Mouse (Mus musculus) CH12.LX (cell line): ENCODE data around the gene Spc24. TPM values are rescaled to one million over a fixed set of nuclear protein-coding genes. Genes with fewer than 3 reads are reported as not detected.
A peak's percentile ranks its signal among the peaks of the same experiment; 100 is the strongest.

ENCODE experiments used
- DNase-seq: peaks from one replicate; pipeline ENCODE4 v3.0.0-alpha.2; 2013; ENCODE audit errors: extremely low read depth
- H3K27ac ChIP-seq: 2 replicates; pipeline ENCODE4 v1.5.1; 2012; ENCODE audit warnings: low read depth, mild to moderate bottlenecking, control low read depth, moderate library complexity; ENCODE audit not compliant: insufficient read depth
- H3K27me3 ChIP-seq: replicated peaks from 2 replicates; pipeline ENCODE3; 2012; ENCODE audit warnings: inconsistent platforms
- H3K36me3 ChIP-seq, 2 experiments: replicated peaks in 1 of 2; 2 replicates each; pipeline versions ENCODE3 to v1.6.1; 2012; ENCODE audit warnings: inconsistent platforms in 1 of 2, low read length in 1 of 2, mild to moderate bottlenecking in 1 of 2, mixed read lengths in 1 of 2, moderate library complexity in 1 of 2; ENCODE audit not compliant: control insufficient read depth in 1 of 2, insufficient read depth in 1 of 2
- H3K4me1 ChIP-seq, 2 experiments: 2 replicates each; pipeline ENCODE4 v1.6.1; 2012; ENCODE audit warnings: inconsistent platforms in 1 of 2, moderate library complexity in 1 of 2; ENCODE audit not compliant: insufficient read depth in 2 of 2, control insufficient read depth in 1 of 2
- H3K4me2 ChIP-seq: 2 replicates; pipeline ENCODE4 v1.6.1; 2012; ENCODE audit warnings: low read depth, mild to moderate bottlenecking, control low read depth; ENCODE audit not compliant: poor library complexity, insufficient read depth, severe bottlenecking
- H3K4me3 ChIP-seq, 3 experiments: fragments of 150-350 bp in 1 of 3; sonication (generic) in 1 of 3; replicated peaks in 1 of 3; 2 replicates each; pipeline versions ENCODE3 to v1.5.1; 2011 to 2012; ENCODE audit warnings: low read depth in 2 of 3, low read length in 2 of 3, mild to moderate bottlenecking in 2 of 3, moderate library complexity in 2 of 3, control low read depth in 1 of 3, improper control_type of control experiment in 1 of 3, inconsistent platforms in 1 of 3, mixed read lengths in 1 of 3; ENCODE audit not compliant: poor library complexity in 1 of 3
- H3K79me2 ChIP-seq: replicated peaks from 2 replicates; pipeline ENCODE4 v1.6.1; 2012; ENCODE audit warnings: mild to moderate bottlenecking, moderate library complexity; ENCODE audit not compliant: control insufficient read depth, poor library complexity, insufficient read depth, severe bottlenecking; ENCODE audit errors: extremely low read depth
- H3K9ac ChIP-seq: 2 replicates; pipeline ENCODE4 v1.6.1; 2012; ENCODE audit warnings: low read depth, mild to moderate bottlenecking, control low read depth, moderate library complexity; ENCODE audit not compliant: insufficient read depth
- H3K9me3 ChIP-seq: replicated peaks from 2 replicates; pipeline ENCODE3; 2012; ENCODE audit warnings: low read length, inconsistent platforms, mixed read lengths
- BHLHE40 ChIP-seq: IDR thresholded peaks from 2 replicates; pipeline ENCODE4 v1.6.1; 2011; ENCODE audit warnings: mild to moderate bottlenecking, low read depth, low read length, improper control_type of control experiment
- E2F4 ChIP-seq: IDR thresholded peaks from 2 replicates; pipeline ENCODE4 v1.6.1; 2011; ENCODE audit warnings: low read depth, low read length, improper control_type of control experiment; ENCODE audit not compliant: insufficient replicate concordance
- EP300 ChIP-seq: IDR thresholded peaks from 2 replicates; pipeline ENCODE4 v1.6.1; 2011; ENCODE audit warnings: low read length, improper control_type of control experiment
- IRF4 ChIP-seq: IDR thresholded peaks from 2 replicates; pipeline ENCODE4 v1.6.1; 2014; ENCODE audit warnings: low read depth, mild to moderate bottlenecking, inconsistent platforms, low read length, improper control_type of control experiment
- JUND ChIP-seq: conservative IDR thresholded peaks from 2 replicates; pipeline ENCODE4 v1.6.1; 2011; ENCODE audit warnings: low read depth, low read length, improper control_type of control experiment
- MAFK ChIP-seq: IDR thresholded peaks from 2 replicates; pipeline ENCODE4 v1.6.1; 2011; ENCODE audit warnings: low read length, improper control_type of control experiment; ENCODE audit not compliant: insufficient replicate concordance
- MEF2A ChIP-seq: IDR thresholded peaks from 2 replicates; pipeline ENCODE4 v1.6.1; 2014; ENCODE audit warnings: low read depth, mild to moderate bottlenecking, inconsistent platforms, low read length, improper control_type of control experiment, borderline replicate concordance
- MYC ChIP-seq: IDR thresholded peaks from 2 replicates; pipeline ENCODE4 v1.6.1; 2011; ENCODE audit warnings: low read depth, mild to moderate bottlenecking, improper control_type of control experiment, low read length
- NELFE ChIP-seq: IDR thresholded peaks from 2 replicates; pipeline ENCODE4 v1.6.1; 2011; ENCODE audit warnings: low read depth, low read length, improper control_type of control experiment
- NRF1 ChIP-seq: IDR thresholded peaks from 2 replicates; pipeline ENCODE4 v1.6.1; 2014; ENCODE audit warnings: low read depth, mild to moderate bottlenecking, inconsistent platforms, low read length, improper control_type of control experiment, moderate library complexity
- PAX5 ChIP-seq: IDR thresholded peaks from 2 replicates; pipeline ENCODE4 v1.6.1; 2012; ENCODE audit warnings: low read length, inconsistent platforms, mixed read lengths
- POLR2A ChIP-seq: IDR thresholded peaks from 2 replicates; pipeline ENCODE4 v1.6.1; 2011; ENCODE audit warnings: low read depth, mild to moderate bottlenecking, improper control_type of control experiment, low read length
- RAD21 ChIP-seq: IDR thresholded peaks from 2 replicates; pipeline ENCODE4 v1.6.1; 2011; ENCODE audit warnings: low read depth, mild to moderate bottlenecking, low read length, improper control_type of control experiment, moderate library complexity
- SIN3A ChIP-seq: IDR thresholded peaks from 2 replicates; pipeline ENCODE4 v1.6.1; 2012; ENCODE audit warnings: low read length, improper control_type of control experiment, inconsistent platforms
- SMC3 ChIP-seq: IDR thresholded peaks from 2 replicates; pipeline ENCODE4 v1.6.1; 2011; ENCODE audit warnings: low read depth, low read length, improper control_type of control experiment
- TBP ChIP-seq: conservative IDR thresholded peaks from 2 replicates; pipeline ENCODE4 v1.6.1; 2011; ENCODE audit warnings: low read depth, low read length, improper control_type of control experiment
- TCF12 ChIP-seq: IDR thresholded peaks from 2 replicates; pipeline ENCODE4 v1.6.1; 2014; ENCODE audit warnings: low read depth, mild to moderate bottlenecking, inconsistent platforms, low read length, improper control_type of control experiment
- USF1 ChIP-seq: IDR thresholded peaks from 2 replicates; pipeline ENCODE4 v1.6.1; 2014; ENCODE audit warnings: low read depth, mild to moderate bottlenecking, inconsistent platforms, low read length, improper control_type of control experiment
- ZNF384 ChIP-seq: IDR thresholded peaks from 2 replicates; pipeline ENCODE4 v1.6.1; 2012; ENCODE audit warnings: low read depth, low read length, improper control_type of control experiment, inconsistent platforms
- dilution Hi-C: fragments of 300-500 bp; cut with MboI; formaldehyde crosslinking; loops from 2 replicates; pipeline ENCODE4 v1.14.3; 2020; ENCODE audit warnings: low sequenced_read_pairs; ENCODE audit not compliant: extremely low pct_unique_long_range_greater_than_20kb, extremely low pct_ligation_motif_present
- in situ Hi-C: fragments of 300-500 bp; cut with MboI; formaldehyde crosslinking; loops from 3 replicates; pipeline ENCODE4 v1.14.3; 2019; ENCODE audit warnings: low sequenced_read_pairs, low pct_ligation_motif_present, low pct_unique_long_range_greater_than_20kb, mixed read lengths
- polyA plus RNA-seq: library from polyadenylated mRNA; unstranded; fragments of >175 nt; gene quantifications from 2 replicates; pipeline ENCODE4 v1.2.1, GENCODE M21; 2012; ENCODE audit warnings: low read depth; ENCODE audit not compliant: insufficient read length
- total RNA-seq, 2 experiments: library from RNA; depleted of rRNA; stranded (reverse); fragments of 300-350 nt in 1 of 2; fragments of >200 nt in 1 of 2; gene quantifications; 2 replicates each; pipeline ENCODE4 v1.2.3; 2012 to 2014

Gene Spc24
- total and polyA plus RNA-seq, 3 experiments = 74.3 to 83.2 (median 82.7) TPM

DNA sequence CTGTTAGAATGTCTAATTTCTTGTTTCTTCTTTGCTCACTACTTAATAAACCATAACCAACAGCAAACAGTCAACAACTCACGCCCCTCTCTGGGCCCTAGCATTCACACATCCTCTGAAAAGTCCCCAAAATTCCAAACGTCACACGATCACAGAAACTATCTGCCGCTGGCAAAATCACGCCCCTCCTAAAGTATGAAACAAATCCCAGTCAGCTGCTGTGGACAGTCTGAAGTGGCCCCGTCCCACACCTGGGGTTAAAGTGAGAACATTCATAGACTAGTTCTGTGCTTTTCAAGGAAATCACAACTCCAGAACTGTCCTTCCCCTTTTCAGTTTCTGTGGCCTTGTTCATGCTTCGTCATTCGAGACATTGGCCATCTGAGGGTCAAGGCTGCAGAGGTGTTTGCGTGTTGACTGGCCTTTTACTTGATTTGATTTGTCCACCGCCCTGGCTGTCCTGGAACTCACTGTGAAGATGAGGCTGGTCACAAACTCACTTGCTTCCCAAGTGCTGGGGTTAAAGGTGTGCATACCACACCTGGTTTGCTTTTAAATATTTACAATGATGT is 31.8 kb downstream of the Spc24 start:
- no peaks in the 10 kb centered on the region for H3K27me3 ChIP-seq
- 0 out of 2 replicates have a peak overlapping the region, but pooled peaks have one; percentile 7 for H3K9ac ChIP-seq
- dilution Hi-C loops = no loop called here
- in situ Hi-C loops = no loop called here
- no peak overlapping the region for H3K4me3 ChIP-seq
- peak overlapping the region; percentile 54 for H3K4me2 ChIP-seq
- peak; percentile 21; the same call in 1 of the 2 replicates for TF ChIP-seq EP300
- TF ChIP-seq BHLHE40 = peak; percentile 36
- TF ChIP-seq POLR2A = no peak
- peak; percentile 49 for TF ChIP-seq IRF4
- TF ChIP-seq SIN3A = peak; percentile 21; the same call in 1 of the 2 replicates
- TF ChIP-seq RAD21 = no peak
- TF ChIP-seq ZNF384 = no peak
- TF ChIP-seq MEF2A = peak; percentile 52; the same call in 1 of the 2 replicates
- TF ChIP-seq PAX5 = no peak
- no peak for TF ChIP-seq MYC
- TF ChIP-seq TCF12 = peak; percentile 64; the same call in 1 of the 2 replicates
- TF ChIP-seq JUND = no peak
- H3K27ac ChIP-seq = peak overlapping the region; percentile 43; the same call in 1 of the 2 replicates
- H3K36me3 ChIP-seq = peaks cover 23 to 75% of the 10 kb centered on the region in 2 experiments
- peaks cover 68% of the 10 kb centered on the region for H3K79me2 ChIP-seq
- H3K4me1 ChIP-seq = peaks cover 12 to 49% of the 10 kb centered on the region in 2 experiments
- DNase-seq = no peak
- H3K9me3 ChIP-seq = peaks cover 10% of the 10 kb centered on the region

- Histone ChIP-seq H3K4me1 (peaks cover 12 to 66% of the 10 kb centered on the region in 2 experiments), H3K4me2 (no peak overlapping the region), H3K27ac (no peak overlapping the region), H3K79me2 (peaks cover 68% of the 10 kb centered on the region), H3K36me3 (peaks cover 6 to 56% of the 10 kb centered on the region in 2 experiments), H3K27me3 (no peaks in the 10 kb centered on the region), H3K9me3 (no peaks in the 10 kb centered on the region), H3K9ac (no peak overlapping the region), H3K4me3 (no peak overlapping the region)
- dilution Hi-C loops = no loop called here
- TF ChIP-seq NELFE (no peak), MYC (no peak), NRF1 (no peak), SMC3 (no peak), E2F4 (no peak), USF1 (no peak), TBP (no peak), MAFK (no peak)
- DNase-seq = no peak
- in situ Hi-C loops = no loop called here
Measured at GRCm38 (mm10) chr9:21726218-21726975, 33.7 kb downstream of the Spc24 start.
